Mouse (Mus musculus): ENCODE measurements around the gene Ncor2. TPM values are rescaled to one million over a fixed set of nuclear protein-coding genes. Genes with fewer than 3 reads are reported as not detected.
"Not testable (repeated sequence)": the region's sequence is repeated elsewhere in the genome, so short reads cannot be mapped to it uniquely, and the experiment has no call there.

Gene Ncor2
- total RNA-seq, 1 experiment, result 19.9 TPM

DNA sequence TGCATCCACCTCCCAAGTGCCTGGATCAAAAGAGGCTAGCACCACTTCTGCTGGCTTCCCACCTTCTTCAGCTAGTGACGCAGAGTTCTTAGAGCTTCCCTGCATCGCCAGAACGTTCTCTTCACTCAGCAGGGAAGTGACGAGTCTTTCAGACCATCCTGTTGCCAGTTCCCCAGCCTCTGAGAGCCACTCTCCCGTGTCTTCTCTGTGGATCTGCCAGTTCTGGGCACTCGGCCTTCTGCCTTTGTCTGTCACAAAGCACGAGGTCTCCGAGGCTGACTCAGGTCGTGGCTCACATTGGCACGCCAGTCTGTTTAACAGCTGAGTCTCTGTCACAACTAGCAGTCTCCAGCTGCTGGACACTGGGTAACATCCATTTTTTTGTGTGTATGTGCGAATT is 24.7 kb upstream of the Ncor2 start:
- Histone ChIP-seq H3K4me3 (ENCODE audit: insufficient read depth in 1 of 2, low read depth in 1 of 2, low read length in 2 of 2, poor library complexity in 1 of 2, severe bottlenecking in 1 of 2) (no peak overlapping the region), H3K4me1 (ENCODE audit: control insufficient read depth in 2 of 2, insufficient read depth in 2 of 2, low read length in 2 of 2, poor library complexity in 1 of 2) (peaks cover 2 to 3% of the 10 kb centered on the region in 2 experiments; a peak in 2 of 4 replicates), H3K36me3 (ENCODE audit: control insufficient read depth, insufficient read depth, low read length, poor library complexity, severe bottlenecking) (no peaks in the 10 kb centered on the region), H3K9ac (ENCODE audit: insufficient read depth, low read depth, low read length, poor library complexity, severe bottlenecking) (no peak overlapping the region), H3K9me3 (ENCODE audit: control insufficient read depth, insufficient read depth, low read depth, low read length) (no peaks in the 10 kb centered on the region), H3K27ac (ENCODE audit: insufficient read depth, low read depth, low read length, poor library complexity, severe bottlenecking) (no peak overlapping the region)
- in situ Hi-C loops (cut with MboI; ENCODE audit: low sequenced_read_pairs in 2 of 2, unreplicated experiment in 2 of 2), result no loop called here
- no peak for TF ChIP-seq ZNF384 (IDR thresholded peaks at IDR 0.05; ENCODE audit: low read depth, low read length)
- no peak for TF ChIP-seq HCFC1 (IDR thresholded peaks at IDR 0.05; ENCODE audit: borderline replicate concordance, insufficient read depth, low read length)
- no peak for TF ChIP-seq MAFK (IDR thresholded peaks at IDR 0.05; ENCODE audit: insufficient read depth, low read depth, low read length)
- TF ChIP-seq CHD2 (IDR thresholded peaks at IDR 0.05; ENCODE audit: low read depth, low read length), result no peak
- no peak for TF ChIP-seq ZC3H11A (IDR thresholded peaks at IDR 0.05; ENCODE audit: borderline replicate concordance, low read depth, low read length)
- DNase-seq (ENCODE audit: low read depth, low spot score), result no peak

DNA sequence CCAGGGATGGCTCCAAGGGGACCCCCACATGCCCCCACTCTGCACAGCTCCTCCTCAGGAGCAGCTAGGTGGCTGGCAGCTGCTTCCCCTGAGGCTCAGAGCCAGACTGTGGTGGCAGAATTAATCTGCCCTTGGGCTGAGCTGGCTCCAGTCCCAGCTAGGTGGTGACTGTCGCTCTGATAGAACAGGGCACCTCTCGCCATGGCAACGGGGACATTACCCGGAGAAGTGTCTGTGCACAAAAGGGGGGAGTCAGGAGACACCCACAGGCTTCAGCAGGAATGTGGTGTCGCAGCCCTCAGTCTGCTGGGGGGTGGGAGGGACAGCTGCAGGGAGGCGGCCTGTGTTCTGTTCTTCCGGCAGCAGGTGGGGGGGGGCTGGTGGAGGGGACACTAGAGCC is 24.1 kb upstream of the Ncor2 start:
- Histone ChIP-seq H3K36me3 (ENCODE audit: control insufficient read depth, insufficient read depth, low read length, poor library complexity, severe bottlenecking) (no peaks in the 10 kb centered on the region), H3K27ac (ENCODE audit: insufficient read depth, low read depth, low read length, poor library complexity, severe bottlenecking) (no peak overlapping the region), H3K4me1 (ENCODE audit: control insufficient read depth in 2 of 2, insufficient read depth in 2 of 2, low read length in 2 of 2, poor library complexity in 1 of 2) (peaks cover 3 to 5% of the 10 kb centered on the region in 2 experiments; a peak in 2 of 4 replicates), H3K9me3 (ENCODE audit: control insufficient read depth, insufficient read depth, low read depth, low read length) (no peaks in the 10 kb centered on the region), H3K4me3 (ENCODE audit: insufficient read depth in 1 of 2, low read depth in 1 of 2, low read length in 2 of 2, poor library complexity in 1 of 2, severe bottlenecking in 1 of 2) (no peak overlapping the region), H3K9ac (ENCODE audit: insufficient read depth, low read depth, low read length, poor library complexity, severe bottlenecking) (no peak overlapping the region)
- DNase-seq (ENCODE audit: low read depth, low spot score), result no peak
- no peak for TF ChIP-seq CHD2 (IDR thresholded peaks at IDR 0.05; ENCODE audit: low read depth, low read length)
- TF ChIP-seq ZNF384 (IDR thresholded peaks at IDR 0.05; ENCODE audit: low read depth, low read length), result no peak
- no peak for TF ChIP-seq ZC3H11A (IDR thresholded peaks at IDR 0.05; ENCODE audit: borderline replicate concordance, low read depth, low read length)
- TF ChIP-seq MAFK (IDR thresholded peaks at IDR 0.05; ENCODE audit: insufficient read depth, low read depth, low read length), result no peak
- no peak for TF ChIP-seq HCFC1 (IDR thresholded peaks at IDR 0.05; ENCODE audit: borderline replicate concordance, insufficient read depth, low read length)
- in situ Hi-C loops (cut with MboI; ENCODE audit: low sequenced_read_pairs in 2 of 2, unreplicated experiment in 2 of 2), result no loop called here

DNA sequence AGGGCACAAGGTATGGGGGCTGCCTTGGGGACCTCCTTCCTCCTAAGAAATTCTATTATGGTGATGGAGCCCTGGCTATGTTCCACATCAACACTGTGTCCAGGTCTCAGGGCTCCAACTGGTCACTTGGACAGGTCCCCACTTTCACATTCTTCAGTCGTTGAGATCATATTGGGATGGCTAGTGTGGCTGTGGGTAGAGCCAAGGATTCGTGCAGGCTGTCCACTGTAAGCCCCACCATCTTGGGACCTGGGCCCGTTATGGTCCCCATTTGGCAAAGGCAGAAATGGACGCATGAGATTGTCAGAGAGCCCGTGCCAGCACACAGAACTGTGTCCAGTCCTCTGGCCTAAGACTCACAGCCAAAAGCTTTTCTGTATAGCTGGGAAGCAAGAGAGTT is 23.1 kb upstream of the Ncor2 start:
- TF ChIP-seq CHD2 (IDR thresholded peaks at IDR 0.05; ENCODE audit: low read depth, low read length) (no peak), HCFC1 (IDR thresholded peaks at IDR 0.05; ENCODE audit: borderline replicate concordance, insufficient read depth, low read length) (no peak), MAFK (IDR thresholded peaks at IDR 0.05; ENCODE audit: insufficient read depth, low read depth, low read length) (no peak), ZC3H11A (IDR thresholded peaks at IDR 0.05; ENCODE audit: borderline replicate concordance, low read depth, low read length) (no peak), ZNF384 (IDR thresholded peaks at IDR 0.05; ENCODE audit: low read depth, low read length) (no peak)
- Histone ChIP-seq H3K27ac (ENCODE audit: insufficient read depth, low read depth, low read length, poor library complexity, severe bottlenecking) (no peak overlapping the region), H3K36me3 (ENCODE audit: control insufficient read depth, insufficient read depth, low read length, poor library complexity, severe bottlenecking) (no peaks in the 10 kb centered on the region), H3K9me3 (ENCODE audit: control insufficient read depth, insufficient read depth, low read depth, low read length) (no peaks in the 10 kb centered on the region), H3K4me1 (ENCODE audit: control insufficient read depth in 2 of 2, insufficient read depth in 2 of 2, low read length in 2 of 2, poor library complexity in 1 of 2) (peaks cover 3% of the 10 kb centered on the region in 2 experiments; a peak in 1 of 4 replicates), H3K4me3 (ENCODE audit: insufficient read depth in 1 of 2, low read depth in 1 of 2, low read length in 2 of 2, poor library complexity in 1 of 2, severe bottlenecking in 1 of 2) (no peak overlapping the region), H3K9ac (ENCODE audit: insufficient read depth, low read depth, low read length, poor library complexity, severe bottlenecking) (no peak overlapping the region)
- DNase-seq (ENCODE audit: low read depth, low spot score), result no peak
- in situ Hi-C loops (cut with MboI; ENCODE audit: low sequenced_read_pairs in 2 of 2, unreplicated experiment in 2 of 2), result no loop called here

GRCm38 (mm10) chr5:125199086-125199485 is 20.1 kb upstream of the Ncor2 start:
- no peak for TF ChIP-seq MAFK (IDR thresholded peaks at IDR 0.05; ENCODE audit: insufficient read depth, low read depth, low read length)
- no peak for TF ChIP-seq CHD2 (IDR thresholded peaks at IDR 0.05; ENCODE audit: low read depth, low read length)
- TF ChIP-seq ZC3H11A (IDR thresholded peaks at IDR 0.05; ENCODE audit: borderline replicate concordance, low read depth, low read length), result no peak
- no peak for TF ChIP-seq HCFC1 (IDR thresholded peaks at IDR 0.05; ENCODE audit: borderline replicate concordance, insufficient read depth, low read length)
- no peak for TF ChIP-seq ZNF384 (IDR thresholded peaks at IDR 0.05; ENCODE audit: low read depth, low read length)
- Histone ChIP-seq H3K4me1 (ENCODE audit: control insufficient read depth in 2 of 2, insufficient read depth in 2 of 2, low read length in 2 of 2, poor library complexity in 1 of 2) (peaks cover 8 to 10% of the 10 kb centered on the region in 2 experiments; a peak in 3 of 4 replicates), H3K27ac (ENCODE audit: insufficient read depth, low read depth, low read length, poor library complexity, severe bottlenecking) (no peak overlapping the region), H3K36me3 (ENCODE audit: control insufficient read depth, insufficient read depth, low read length, poor library complexity, severe bottlenecking) (no peaks in the 10 kb centered on the region), H3K9me3 (ENCODE audit: control insufficient read depth, insufficient read depth, low read depth, low read length) (no peaks in the 10 kb centered on the region), H3K9ac (ENCODE audit: insufficient read depth, low read depth, low read length, poor library complexity, severe bottlenecking) (no peak overlapping the region), H3K4me3 (ENCODE audit: insufficient read depth in 1 of 2, low read depth in 1 of 2, low read length in 2 of 2, poor library complexity in 1 of 2, severe bottlenecking in 1 of 2) (no peak overlapping the region)
- DNase-seq (ENCODE audit: low read depth, low spot score), result no peak
- in situ Hi-C loops (cut with MboI; ENCODE audit: low sequenced_read_pairs in 2 of 2, unreplicated experiment in 2 of 2), result no loop called here

GRCm38 (mm10) chr5:125197325-125197724 is 18.3 kb upstream of the Ncor2 start:
- H3K9me3 ChIP-seq (ENCODE audit: control insufficient read depth, insufficient read depth, low read depth, low read length); H3K27ac ChIP-seq (ENCODE audit: insufficient read depth, low read depth, low read length, poor library complexity, severe bottlenecking); H3K4me3 ChIP-seq (ENCODE audit: insufficient read depth in 1 of 2, low read depth in 1 of 2, low read length in 2 of 2, poor library complexity in 1 of 2, severe bottlenecking in 1 of 2); in situ Hi-C loops (cut with MboI; ENCODE audit: low sequenced_read_pairs in 2 of 2, unreplicated experiment in 2 of 2); H3K36me3 ChIP-seq (ENCODE audit: control insufficient read depth, insufficient read depth, low read length, poor library complexity, severe bottlenecking); DNase-seq (ENCODE audit: low read depth, low spot score); H3K9ac ChIP-seq (ENCODE audit: insufficient read depth, low read depth, low read length, poor library complexity, severe bottlenecking); H3K4me1 ChIP-seq (ENCODE audit: control insufficient read depth in 2 of 2, insufficient read depth in 2 of 2, low read length in 2 of 2, poor library complexity in 1 of 2): not testable (repeated sequence)
